Mouse (Mus musculus) lung, postnatal 14 days (tissue): Measurements from ENCODE around the gene Grap.

Source experiments
- DNase-seq: peaks from one replicate; pipeline ENCODE4 v3.0.0; 2021

Grap gene

DNA sequence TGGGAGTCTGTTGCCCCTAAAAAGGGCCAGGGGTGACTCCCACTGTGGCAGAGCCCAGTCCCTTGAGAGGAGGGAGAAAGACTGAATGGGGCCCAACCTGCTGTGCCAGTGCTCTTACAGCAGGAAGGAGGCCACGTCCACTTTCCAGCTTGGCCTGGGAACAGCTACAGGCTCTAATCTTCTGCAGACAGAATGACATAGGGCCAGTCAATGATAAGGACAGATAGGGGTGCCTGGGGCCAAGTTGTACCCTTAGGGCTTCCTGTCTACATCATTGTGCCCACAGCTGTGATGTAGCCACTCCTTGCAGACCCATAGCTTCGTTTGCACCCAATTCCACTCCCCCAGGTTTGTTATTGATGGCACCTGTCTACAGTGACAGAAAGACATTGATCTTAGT lies 33.1 kb downstream of the Grap start:
- DNase-seq: no peak

- DNase-seq: no peak
Measured at GRCm38 (mm10) chr11:61686906-61687453, 33.9 kb downstream of the Grap start.

- DNase-seq: no peak
Measured at GRCm38 (mm10) chr11:61687595-61687994, 34.5 kb downstream of the Grap start.

DNA sequence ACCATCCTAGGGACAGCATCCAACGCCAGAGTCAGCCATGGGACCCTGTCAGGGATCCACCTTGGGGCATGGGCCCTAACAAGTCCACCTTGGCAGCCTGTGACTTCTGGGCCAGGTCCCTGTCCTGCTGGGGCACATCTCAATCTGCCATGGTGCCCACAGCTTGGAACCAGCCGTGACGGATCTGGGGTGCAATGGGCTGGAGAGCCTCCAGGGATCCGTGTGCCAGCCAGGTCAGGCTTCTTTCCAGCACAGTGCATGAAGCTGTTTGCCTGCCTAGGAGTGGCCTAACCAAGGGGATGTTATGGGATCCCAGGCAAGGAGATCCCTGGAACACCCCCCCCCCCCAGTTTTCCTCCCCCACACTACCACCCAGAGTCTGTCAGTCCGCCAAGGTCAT lies 39.9 kb downstream of the Grap start:
- no peak for DNase-seq

DNA sequence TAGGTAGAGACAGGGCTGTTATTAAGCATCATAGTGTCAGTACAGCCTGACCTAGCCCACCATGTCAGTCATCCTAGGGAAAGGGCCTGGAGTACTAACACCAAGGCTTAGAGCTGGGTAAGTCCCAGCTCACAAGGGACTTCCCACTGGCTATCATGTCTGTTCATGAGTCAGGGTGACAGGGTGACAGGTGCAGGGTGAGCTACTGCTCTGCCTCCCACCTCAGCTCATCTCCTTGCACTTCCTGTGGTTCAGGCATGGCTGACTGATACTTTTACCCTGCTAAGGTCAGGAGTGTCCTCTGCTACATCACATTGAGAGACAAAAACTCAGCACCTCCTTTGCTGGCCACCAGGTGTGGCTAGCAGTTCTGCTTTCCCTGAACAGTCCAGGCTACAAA lies 45.8 kb downstream of the Grap start:
- no peak for DNase-seq

DNA sequence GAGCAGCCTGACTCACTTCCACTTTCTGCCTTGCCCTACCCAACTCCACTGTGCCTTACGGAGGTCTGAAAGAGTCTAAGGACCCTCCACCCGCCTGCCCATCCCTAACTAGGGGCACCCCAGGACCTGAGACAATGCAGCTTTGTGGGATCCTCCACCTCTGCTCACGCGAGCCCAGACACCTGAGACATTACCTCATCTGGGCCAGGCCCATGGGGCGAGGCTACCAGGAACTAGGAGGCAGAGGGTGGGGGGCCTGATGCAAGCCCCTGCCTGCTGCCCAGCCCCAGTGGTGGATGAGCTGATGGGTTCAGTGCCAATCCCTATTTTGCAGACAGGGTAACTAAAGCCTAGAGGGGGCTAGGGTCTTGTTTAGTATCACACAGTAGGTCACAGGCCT lies 46.4 kb downstream of the Grap start:
- DNase-seq: no peak

GRCm38 (mm10) chr11:61699933-61700332 lies 46.9 kb downstream of the Grap start:
- peak; percentile 21 for DNase-seq

DNA sequence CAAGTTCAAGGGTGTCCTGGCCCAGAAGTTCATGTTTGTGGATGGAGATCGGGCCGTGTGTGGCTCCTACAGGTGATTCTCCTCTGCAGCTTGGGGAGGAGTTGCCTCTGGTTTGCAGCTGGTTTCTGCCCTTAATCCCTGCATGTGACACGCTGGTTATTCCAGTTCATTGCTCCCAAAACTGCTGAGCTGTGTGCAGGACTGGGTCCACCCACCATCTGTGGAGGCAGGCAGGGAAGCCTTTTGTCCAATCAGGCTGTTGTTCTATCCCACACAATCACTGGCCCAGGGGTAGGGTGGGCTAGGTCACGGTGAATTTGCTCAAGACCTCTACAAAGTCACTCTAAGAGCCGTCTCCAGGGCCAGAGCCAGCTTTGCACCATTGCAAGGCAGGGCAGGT lies 48.6 kb downstream of the Grap start:
- DNase-seq: no peak

- no peak for DNase-seq
Measured at GRCm38 (mm10) chr11:61702494-61702893, 49.4 kb downstream of the Grap start.

DNA sequence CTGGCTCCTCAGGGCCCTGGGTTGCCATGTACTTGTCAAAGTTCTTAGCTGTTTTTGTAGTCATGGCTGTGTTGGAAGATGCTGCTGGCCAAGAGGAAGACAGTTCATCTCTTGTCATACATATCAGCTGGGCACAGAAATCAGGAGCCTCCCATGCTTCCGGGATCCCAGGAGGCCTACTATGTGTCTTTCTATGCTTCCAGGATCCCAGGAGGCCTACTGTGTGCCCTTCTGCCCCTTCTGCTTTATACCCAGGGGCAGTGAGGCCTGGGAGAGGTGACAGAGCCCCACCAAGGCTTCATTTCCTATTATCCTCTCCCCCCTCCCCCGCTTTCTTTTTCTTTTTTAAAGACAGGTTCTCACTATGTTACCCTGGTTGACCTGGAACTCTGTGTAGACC lies 52.5 kb downstream of the Grap start:
- no peak for DNase-seq

DNA sequence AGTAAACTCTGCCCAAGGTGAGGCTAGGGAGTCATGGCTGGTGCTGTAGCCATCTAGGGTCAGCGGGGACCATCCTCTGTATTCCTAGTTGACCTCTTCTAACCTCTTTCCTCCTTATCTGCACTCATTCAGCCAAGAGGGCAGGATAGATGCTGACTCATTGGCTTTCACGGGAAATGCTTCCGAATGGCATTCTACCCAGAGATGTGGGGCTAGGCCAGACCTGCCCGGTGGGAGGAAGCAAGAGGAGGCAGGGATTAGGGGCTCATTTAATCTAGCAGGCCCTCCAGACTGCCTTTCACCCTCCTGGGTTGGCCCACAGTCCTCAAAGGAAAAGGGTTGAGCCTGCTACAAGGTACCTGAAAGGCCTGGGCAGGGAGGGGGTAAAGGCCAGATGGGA lies 53.2 kb downstream of the Grap start:
- DNase-seq: no peak

- no peak for DNase-seq
Measured at GRCm38 (mm10) chr11:61708928-61709327, 55.9 kb downstream of the Grap start.

GRCm38 (mm10) chr11:61713157-61713855 lies 60.2 kb downstream of the Grap start:
- no peak for DNase-seq

DNA sequence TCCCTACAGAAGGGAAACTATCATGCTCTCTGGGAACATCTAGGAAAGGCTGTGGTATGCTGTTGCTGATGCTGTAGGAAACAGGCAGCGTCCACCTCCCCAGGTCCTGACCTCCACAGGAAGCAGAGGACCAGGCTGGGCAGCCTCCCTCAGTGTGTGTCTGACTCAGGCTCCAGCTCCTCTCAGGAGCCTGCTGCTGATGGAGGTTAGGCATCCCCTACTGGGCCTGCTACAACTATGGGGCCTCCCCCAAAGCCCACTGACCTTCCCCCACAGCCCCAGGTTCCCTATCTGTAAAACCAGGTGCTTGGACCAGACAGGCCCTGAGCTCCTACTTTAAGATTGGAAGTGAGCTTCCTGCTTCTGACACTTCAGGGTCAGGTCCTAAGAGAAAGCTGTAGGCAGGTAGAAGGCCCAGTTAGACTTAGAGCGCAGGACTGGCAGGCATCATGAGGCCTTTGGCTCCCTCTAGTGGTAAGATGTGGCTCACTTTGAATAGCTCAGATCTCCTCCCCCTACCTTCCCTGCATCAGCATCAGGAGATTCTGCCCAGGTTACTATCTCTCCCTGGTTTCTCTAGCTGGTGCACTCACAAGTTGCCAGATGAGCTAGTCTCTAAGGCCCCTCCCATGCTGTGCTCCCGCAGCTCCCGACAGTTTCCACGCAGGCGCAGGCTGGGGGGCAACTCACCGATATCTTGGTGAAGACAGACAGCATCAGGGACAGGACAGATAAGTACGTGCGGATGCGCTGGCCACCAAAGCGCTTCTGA lies 61.5 kb downstream of the Grap start:
- DNase-seq: peak; percentile 80

DNA sequence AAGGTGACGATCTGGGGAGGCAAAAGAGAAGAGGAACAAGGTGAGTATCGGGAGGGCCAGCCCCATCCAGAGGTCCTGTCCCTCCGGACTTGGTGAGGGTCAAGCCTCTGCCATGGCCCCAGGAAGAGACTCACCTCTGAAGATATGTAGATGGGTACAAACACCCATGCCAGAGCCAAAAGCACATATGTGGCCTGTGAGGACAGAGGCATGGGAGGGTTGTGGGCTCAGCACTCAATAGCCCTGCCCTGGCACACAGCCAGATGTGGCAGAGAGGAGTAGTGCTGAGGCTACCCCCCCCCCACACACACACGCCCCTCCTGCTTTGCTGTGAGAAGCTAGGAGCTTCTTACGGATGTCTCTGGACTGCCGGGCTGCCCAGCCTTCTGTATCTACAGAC lies 62.1 kb downstream of the Grap start:
- no peak for DNase-seq

DNA sequence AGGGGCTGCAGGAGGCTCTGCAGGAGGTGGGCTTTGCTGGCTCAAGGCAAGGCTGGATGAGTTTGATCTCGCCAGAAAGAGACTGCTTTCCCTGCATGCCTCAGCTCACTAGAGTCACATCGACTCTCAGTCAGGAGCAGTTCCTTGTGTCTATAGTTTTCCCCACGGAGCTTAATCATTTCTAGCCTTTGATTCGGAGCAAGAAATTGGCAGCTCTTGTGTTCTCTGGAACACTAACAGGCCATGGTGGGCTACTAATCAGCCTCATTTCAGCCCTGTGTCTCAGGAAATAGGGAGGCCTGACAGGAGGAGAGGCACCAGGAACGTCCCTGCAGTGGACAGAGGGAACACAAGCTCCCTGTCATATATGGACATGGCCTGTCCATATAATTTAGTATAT lies 64.9 kb downstream of the Grap start:
- DNase-seq: no peak

DNA sequence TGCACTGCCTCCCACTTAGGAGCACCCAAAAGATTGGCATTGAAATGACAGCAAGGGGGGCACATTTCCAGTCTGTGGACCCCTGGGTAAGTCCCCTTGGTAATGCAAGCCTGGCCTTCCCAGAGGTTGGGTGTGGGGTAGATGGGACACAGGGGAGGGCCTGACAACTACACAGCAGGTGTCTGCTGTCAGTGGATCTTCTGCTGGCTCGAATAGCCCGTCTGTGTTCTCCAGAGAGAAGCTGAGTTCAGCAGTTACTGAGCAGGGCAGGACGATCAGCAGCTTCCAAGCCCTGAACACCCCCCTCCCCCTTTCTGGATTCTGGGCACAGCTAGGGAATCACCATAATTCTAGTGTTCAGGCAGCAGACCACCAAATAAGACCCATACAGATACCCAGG lies 66.3 kb downstream of the Grap start:
- no peak for DNase-seq

DNA sequence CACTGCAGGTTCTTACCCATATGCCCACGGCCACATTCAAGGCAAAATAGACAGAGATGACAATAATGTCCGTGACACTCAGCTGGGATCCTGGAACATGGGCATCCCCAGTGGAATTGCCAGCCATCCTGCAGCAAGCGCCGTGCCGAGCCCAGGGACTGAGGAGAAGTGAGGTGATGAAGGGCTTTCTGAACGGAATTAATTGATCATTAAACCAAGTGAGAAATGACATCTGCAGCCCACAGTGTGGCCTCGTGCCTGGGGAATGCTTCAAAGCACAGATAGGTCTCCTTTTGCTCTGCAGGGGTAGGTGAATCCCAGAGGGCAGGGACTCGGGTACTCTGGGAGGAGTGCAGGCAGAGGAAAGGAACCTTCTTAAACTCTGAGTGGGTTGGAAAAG lies 66.8 kb downstream of the Grap start:
- DNase-seq: no peak

DNA sequence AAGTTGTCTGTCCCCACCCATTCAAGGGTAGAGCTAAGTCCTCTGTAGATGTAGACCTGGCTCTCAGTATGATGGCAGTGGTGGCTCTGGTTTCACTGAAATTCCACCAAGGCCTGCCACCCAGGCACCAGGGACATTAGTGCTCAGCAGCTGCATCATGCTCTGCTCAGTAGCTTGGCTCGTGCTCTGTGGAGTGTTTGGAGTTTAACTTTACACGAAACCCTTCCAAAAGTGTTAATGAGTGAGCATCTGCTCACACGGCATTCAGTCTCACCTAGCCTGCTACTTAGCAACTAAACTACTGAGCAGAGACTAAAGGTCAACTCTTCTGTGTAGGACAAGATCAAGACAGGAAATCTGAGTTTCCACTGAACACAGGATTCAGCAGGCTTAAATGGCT lies 67.6 kb downstream of the Grap start, which contains the start of gene Slc5a10:
Gene Slc5a10 (minus strand): TSS at position 191 of the 400 bp plus-strand sequence.
- no peak for DNase-seq

DNA sequence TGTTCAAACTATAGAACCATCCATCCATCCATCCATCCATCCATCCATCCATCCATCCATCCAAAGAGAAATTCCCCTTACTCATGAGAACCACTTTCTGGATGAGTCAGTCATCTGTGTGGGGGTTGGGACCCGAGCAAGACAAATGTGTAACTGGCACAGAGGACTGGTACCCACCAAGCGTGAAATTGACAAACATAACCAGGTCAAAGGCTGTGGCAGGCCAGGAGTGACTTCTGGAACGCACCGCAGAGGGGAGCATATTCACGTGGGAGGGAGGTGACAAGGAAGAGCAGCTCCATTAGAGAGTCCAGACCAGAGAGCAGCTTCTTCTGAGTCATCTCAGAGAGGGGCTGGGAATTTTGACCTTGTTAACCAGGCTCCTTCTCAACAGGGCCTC lies 69.0 kb downstream of the Grap start:
- no peak for DNase-seq
